Mouse (Mus musculus) adrenal gland, adult 8-10 months (tissue): ENCODE measurements around the gene Wdr43. TPM values are rescaled to one million over a fixed set of nuclear protein-coding genes. Genes with fewer than 3 reads are reported as not detected.

Experiments used
- DNase-seq: peaks from one replicate; pipeline ENCODE4 v3.0.0; 2022
- total RNA-seq, 4 experiments: library from RNA; stranded (reverse); gene quantifications; 2 replicates each; pipeline ENCODE4 v1.2.4; 2022

Wdr43 gene
- total RNA-seq, 4 experiments from 2014 or later = 41.7 to 62.5 (median 54.4) TPM

DNA sequence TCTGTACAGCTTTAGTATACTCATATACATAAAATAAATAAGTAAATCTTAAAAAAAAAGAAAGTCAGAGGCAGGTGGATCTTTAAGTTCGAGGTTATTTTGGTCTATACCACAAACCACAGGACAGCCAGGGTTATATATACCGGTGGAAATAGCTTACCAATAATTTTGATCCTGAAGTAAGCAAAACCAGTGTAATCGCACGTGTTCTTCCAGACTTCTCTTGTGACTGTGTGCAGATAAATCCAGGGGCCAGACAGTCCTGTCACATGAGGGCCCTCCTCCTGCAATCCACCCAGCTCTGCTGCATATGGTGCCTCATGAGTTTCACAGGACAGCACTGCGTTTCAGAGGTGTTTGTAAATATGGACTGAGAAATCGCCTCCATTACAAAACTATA lies 47.8 kb downstream of the Wdr43 start:
- DNase-seq = no peak

- DNase-seq = no peak
Observed at GRCm38 (mm10) chr17:71664172-71664571, 48.5 kb downstream of the Wdr43 start.

DNA sequence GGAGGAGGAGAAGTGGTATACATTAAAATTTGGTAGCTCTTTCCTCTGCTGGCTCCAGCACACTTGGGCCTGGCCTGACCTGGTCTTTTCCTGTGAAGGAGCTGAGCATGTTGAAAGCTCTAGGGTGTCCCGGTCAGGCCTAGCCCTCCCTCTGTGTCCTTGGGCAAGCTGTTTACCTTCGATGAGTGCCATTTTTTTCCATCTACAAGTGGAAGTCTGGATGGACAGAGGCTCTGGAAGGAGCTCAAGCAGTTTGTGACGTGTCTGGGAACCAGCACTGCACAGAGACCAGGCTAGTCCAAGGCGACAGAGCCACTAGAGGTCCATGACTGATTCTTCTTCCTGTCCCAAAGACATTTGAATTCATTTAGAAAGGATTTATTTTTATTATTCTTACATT lies 49.5 kb downstream of the Wdr43 start:
- DNase-seq = no peak

- no peak for DNase-seq
Observed at GRCm38 (mm10) chr17:71669511-71669910, 53.8 kb downstream of the Wdr43 start.

GRCm38 (mm10) chr17:71671840-71672546 lies 56.3 kb downstream of the Wdr43 start:
- no peak for DNase-seq

- no peak for DNase-seq
Observed at GRCm38 (mm10) chr17:71673092-71673491, 57.4 kb downstream of the Wdr43 start, which contains the start of gene Togaram2. Gene Togaram2, plus strand, starts transcription at chr17:71673261.

DNA sequence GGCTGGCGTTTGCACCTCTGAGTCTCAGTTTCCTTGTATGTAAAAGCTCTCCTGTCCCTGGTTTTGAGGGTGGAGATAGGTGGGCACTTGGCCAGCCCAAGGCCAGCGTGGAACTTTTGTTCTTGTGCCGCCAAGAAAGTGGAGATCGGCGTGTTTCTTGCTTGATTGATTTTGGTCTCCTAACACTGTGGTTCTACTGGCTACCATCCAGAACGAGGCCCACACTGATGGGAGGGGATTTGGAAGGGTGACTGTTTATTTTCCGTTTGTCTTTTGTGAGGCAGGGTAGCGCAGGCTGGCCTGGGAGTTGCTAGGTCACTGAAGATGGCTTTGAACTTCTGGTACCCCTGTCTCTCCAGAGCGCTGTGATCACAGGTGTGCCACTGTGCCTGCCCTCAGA lies 58.2 kb downstream of the Wdr43 start:
- DNase-seq = no peak

DNA sequence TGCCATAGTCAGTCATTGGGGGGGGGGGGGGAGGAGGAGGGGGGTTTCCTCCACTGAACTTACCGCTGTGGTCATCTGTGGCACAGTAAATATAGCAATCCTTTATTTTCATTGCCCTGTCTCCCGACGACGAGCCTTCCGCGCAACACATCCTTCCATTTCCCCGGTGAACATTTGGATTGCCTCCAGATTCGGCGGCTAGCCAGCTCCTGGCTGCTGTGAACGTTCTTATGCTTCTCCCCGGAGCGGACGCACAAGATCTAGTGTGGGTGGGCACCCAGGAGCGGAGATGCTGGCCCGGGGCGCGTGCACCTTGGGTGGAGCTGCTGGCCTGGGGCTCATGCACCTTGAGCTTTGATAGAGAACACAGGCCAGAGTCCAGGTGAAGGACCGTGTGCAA lies 59.2 kb downstream of the Wdr43 start:
- DNase-seq = no peak

GRCm38 (mm10) chr17:71681666-71682065 lies 66.0 kb downstream of the Wdr43 start:
- DNase-seq = no peak

DNA sequence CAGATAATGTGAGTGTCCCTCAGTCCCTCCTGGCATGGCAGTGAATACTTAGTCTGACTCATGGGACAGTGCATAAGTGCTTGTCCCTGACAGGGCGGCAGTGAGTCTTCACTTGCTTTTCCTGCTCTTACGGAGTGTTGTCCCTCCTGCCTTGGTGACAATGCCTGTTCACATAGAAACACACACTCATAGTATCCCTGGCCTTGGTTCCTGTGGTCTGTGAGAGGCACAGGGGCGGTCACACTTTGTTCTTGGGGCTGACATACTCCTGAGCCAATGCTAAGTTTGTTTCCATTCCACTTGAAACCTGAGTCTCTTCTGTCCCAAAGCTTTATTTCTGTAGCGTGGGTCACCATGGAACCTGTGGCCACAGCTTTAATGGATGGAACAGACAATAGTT lies 66.7 kb downstream of the Wdr43 start:
- DNase-seq = no peak

DNA sequence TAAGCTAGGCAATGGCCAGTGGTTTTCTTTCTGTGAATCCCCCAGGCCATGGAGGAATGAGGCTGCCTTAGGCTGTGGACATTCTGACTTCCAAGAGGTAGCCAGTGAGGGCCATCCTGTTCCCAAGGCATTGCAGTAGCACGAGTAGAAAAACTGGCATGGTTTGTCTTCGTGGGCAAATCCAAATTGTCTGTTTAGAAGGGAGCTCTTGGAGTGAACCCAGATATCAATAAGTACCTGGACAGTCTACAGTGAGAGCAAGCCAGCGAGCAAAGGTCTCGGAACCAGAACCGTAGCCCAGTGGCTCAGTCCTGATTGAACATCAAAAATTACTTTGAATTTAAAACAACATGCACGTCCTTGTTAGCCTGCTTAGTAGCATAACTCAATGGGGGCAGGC lies 67.6 kb downstream of the Wdr43 start:
- no peak for DNase-seq

- no peak for DNase-seq
Observed at GRCm38 (mm10) chr17:71684103-71684608, 68.5 kb downstream of the Wdr43 start.

DNA sequence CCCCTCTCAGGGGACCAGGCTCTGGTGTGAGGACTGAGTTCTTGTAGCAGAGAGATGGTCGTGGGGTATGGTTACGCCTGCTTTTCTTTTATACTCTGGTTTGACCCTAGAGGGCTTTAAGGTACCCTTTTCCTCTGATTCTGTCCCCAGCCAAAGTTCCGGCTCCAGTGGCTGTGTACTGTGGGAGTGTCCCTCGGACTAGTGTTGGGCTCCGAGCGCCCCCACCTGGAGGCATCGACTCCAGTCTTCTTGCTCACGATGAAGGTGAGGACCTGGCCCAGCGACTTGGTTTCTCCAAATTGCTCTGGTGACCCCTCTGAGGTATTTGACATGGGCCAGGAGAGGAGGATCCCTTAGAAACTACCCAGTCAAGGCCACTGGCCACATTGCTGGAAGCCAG lies 71.7 kb downstream of the Wdr43 start:
- DNase-seq = no peak

- no peak for DNase-seq
Observed at GRCm38 (mm10) chr17:71689903-71690302, 74.2 kb downstream of the Wdr43 start.

DNA sequence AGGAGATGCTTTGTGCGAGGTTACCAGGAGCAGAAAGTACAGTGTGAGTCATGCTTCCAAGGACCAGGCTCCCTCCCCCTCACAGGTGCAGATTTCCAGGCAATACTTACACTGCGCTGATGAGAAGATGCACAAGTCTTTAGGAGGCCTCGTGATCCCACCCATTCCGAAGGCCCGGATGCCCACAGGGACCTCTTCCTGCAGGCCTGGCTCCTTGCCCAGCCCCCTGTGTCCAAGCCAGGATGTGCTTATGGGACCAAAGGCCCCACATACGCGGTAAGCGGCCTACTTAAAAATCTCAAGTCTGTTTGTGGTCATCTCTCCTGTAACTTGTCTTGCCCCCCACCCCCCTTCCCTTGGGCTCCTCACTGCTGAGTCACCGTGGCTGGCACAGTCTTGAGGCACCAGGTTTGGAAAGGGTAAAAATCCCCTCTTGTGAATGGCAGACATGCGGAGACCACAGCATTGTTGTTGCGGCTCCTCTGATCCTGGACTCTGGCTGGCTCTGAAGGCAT lies 75.7 kb downstream of the Wdr43 start:
- DNase-seq = no peak

DNA sequence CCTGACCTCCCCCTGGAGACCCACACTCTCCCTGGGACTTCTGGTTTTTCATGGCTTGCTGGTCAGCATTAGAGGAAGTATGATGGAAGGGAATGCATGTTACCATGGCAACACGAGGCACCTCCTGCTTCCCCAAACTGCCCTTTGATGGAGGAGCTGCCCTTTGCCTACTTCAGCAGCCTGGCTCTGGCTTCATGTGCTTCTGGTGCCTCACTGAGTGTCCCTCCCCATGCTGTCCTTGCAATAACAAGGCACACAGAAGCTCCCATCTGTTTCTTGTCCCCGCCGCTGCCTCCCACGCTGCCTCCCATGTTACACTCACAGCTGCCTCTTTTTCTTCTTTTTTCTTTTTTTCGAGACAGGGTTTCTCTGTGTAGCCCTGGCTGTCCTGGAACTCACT lies 77.6 kb downstream of the Wdr43 start:
- DNase-seq = no peak

GRCm38 (mm10) chr17:71693780-71694179 lies 78.1 kb downstream of the Wdr43 start:
- no peak for DNase-seq

DNA sequence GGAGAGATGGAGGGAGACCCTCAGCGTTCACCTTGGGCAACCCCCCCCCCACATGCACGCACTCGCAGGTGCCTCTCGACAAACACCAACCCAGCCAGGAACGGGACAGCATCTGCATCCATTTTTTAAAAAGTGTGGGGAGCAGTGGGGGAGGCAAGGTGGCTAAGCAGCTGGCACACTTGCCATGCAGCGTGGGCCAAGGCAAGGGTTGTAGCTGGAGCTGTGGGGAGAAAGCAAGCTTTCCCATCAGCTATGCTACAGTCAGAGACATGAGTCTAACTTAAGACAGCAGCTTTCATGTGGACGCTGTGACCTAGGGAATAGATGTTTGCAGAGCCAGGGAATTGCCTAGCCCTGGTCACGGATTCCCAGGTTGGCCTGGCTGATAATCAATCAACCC lies 79.5 kb downstream of the Wdr43 start:
- DNase-seq = no peak

GRCm38 (mm10) chr17:71695716-71696315 lies 80.1 kb downstream of the Wdr43 start:
- no peak for DNase-seq

- DNase-seq = no peak
Observed at GRCm38 (mm10) chr17:71696396-71696795, 80.7 kb downstream of the Wdr43 start.

DNA sequence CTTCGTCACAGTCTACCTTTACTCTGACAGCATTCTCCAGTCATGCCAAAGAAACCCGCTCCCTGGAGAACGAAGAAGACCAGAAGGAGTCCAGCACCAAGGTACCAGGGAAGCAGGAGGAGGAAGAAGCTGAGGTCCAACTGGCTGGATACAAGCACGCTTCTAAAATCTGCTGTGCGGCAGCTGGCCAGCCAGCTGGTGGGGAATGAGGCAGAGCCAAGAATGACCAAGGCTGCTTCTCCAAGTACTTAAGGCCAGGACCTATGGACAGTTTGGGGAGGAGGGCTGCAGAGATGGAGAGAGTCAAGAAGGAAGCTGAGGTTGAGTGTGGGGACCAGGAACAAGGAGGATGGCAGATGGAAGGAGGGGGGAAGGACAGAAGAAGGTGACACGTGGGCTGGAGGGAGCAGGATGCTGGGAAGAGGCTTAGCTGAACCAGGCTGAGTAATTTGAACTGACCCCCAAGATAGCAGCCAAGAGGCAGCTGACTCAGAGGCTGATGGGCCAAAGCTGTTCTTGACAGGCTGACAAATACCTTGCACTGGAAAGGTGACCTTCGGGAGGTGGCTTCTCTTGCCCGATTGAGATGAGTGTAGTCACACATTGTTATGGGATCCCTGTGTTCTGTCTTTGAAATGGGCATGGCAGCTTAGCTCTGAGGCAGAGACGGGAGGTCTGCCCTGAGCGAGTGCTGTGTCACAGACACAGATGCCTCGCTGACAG lies 82.4 kb downstream of the Wdr43 start:
- DNase-seq = no peak

- no peak for DNase-seq
Observed at GRCm38 (mm10) chr17:71698619-71698956, 82.9 kb downstream of the Wdr43 start.

DNA sequence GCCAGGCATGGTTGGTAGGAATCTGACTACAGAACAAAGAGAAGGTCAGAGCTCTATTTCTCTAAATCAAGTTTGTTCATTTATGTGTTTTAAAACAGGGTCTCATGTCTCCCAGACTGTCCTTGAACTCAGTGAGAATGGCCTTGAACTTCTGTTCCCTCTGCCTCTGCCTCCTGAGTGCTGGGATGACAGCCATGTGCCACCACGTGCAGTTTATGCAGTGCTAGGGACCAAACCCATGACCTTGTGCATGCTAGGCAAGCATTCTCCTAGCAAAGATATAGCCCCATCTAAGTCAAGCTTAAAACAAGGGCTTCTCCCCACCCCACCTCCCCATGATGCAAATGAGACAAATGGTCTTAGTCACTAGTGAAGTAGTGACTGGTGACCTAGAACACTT lies 89.4 kb downstream of the Wdr43 start:
- no peak for DNase-seq
